Mouse (Mus musculus) mouse embryonic stem cell (cell line): ENCODE data around the gene Olfr713.

Experiments used
- in situ Hi-C, 2 experiments: fragments of 300-500 bp; cut with MboI; formaldehyde crosslinking; loops; 1 replicate in 1 of 2; 3 replicates in 1 of 2; pipeline ENCODE4 v1.14.3; 2019 to 2020; ENCODE audit warnings: low sequenced_read_pairs in 2 of 2, low pct_unique_long_range_greater_than_20kb in 1 of 2, mixed read lengths in 1 of 2; ENCODE audit not compliant: unreplicated experiment in 1 of 2

The Olfr713 gene

DNA sequence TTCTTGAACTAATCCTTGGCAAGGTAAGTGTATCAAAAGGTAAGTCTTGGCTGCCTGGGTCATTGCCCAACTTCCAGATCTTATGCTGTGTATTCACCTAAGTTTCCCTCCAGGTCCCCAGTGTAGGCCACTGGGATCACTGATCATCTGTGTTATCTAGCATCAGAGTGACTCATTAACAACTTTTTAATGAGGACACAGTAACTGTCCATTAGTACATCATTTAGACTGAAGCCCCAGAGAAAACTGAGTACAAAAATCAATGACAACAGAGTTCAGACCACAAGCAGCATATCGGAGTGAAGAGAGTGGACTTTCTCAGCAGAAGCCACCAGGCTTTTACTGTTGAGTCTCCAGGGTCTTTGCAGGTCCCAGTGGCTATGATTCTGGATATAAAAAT, at the start of gene Olfr713:
Olfr713 (plus strand) TSS at position 301 of the 400 bp plus-strand sequence.
- in situ Hi-C loops = no loop called here

DNA sequence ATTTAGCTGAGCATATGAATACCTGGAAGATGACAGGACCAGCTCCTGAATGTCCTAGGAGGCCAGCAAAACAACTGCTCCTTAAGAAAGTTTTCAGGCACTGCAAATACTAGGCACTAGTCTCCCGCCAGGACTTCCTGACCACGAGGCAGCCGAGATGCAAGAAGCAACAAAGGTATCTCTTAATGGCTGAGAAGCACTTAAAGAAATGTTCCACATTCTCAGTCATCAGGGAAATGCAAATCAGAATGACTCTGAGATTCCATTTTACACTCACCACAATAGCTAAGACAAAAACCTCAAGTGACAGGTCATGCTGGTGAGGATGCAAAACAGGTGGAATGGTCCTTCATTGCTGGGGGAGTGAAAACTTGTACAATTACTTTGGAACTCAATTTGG, 45.7 kb upstream of the Olfr713 start:
- in situ Hi-C loops = no loop called here

DNA sequence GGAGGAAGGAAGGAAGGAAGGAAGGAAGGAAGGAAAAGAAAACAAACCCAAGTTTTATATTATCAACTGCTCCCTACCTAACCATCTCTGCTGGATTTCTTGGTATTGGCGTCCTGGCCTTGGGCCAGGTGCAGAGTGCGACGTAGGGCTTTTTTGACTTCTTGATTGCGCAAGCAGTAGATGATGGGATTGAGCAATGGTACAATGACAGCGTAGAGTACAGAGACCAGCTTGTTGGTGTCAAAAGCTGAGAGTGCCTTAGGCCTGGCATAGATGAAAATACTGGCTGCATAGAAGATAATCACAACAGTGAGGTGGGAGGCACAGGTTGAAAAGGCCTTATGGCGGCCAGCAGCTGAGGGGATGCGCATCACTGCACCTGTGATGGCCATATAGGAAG, 30.2 kb upstream of the Olfr713 start:
- in situ Hi-C loops = no loop called here

DNA sequence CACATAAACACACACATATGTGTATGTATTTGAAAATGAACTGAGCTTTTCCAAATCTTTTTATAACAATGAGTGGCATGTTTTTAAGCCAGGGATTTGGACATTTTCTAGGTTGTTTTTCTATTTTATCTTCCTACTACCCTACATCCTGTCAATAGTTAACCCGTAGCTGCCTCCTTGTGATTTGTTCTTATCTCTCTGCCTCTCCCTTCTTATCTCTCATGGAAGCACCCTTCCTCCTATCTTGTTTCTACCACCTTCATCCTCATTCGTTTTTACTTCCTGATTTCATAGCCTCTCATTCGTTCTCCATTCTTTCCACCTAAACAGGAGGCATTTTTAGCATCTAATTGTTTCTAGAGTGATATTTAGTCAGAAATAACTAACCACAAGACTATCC, 26.8 kb upstream of the Olfr713 start:
- in situ Hi-C loops = no loop called here

DNA sequence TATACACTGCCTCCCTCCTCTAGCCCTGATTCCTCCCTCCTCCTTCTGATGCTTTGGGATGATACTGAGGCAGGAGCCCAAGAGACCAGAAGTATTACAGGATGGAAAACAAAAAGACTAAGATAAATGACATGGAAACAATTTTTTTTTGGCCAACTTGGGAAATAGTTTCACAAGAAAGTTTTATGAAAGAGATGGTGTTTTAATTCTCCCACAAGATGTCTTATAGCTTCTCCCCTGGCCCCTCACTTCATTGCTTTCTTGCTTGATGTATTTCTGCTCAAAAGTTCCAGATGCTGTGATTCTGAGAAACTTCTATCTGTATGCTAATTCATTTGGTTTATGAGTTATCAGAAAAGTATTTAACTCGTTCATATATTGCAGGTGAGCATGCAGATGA, 25.0 kb upstream of the Olfr713 start, which contains the start of gene Olfr2:
Olfr2 (minus strand) TSS at position 101 of the 400 bp plus-strand sequence.
- in situ Hi-C loops = no loop called here

DNA sequence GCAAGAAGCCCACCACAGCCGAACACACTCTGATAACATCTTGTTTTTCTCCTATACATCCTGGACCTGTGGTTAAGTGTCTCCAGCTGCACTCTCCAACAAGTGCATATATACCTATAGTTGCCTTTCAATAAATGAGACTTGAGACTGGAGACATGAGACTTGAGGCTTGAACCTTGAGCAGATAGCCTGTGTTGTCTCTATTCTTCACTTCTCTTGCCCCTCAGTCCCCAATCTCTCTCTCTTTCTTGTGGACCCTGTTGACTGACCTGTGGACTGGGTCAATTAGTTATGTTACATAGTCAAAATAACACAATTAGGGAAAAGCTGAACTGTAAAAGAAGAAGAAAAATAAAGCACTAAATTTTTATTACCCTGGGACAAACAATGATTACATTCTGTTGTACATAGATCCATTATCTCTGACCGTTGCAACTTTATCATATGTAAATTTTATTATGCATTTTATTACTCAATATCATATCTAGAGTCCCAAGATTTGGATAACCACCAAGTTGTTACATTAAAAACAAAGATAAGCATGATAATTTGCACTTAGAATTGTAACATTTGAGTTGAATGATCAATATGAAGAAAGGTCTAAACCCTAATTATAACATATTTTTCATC, 9.1 kb downstream of the Olfr713 start:
- in situ Hi-C loops = no loop called here

DNA sequence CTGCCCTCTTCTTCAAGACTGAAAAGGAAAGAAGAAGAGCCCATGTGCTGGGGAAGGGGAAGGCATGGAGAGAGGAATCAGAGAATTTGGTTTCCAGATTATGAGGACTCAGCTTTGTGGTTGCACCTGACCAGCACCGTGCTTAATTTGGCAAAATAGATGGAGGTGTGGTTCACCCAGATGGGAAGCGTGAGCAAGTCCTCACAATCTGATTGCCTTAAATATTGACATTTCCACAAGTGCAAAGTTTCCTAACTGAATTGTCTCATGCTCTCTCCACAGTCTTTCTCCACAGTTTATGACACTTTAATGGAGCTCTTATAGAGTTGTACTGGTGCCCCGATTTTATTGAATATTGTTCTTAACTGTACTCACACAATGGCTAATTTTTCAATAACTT, 12.2 kb downstream of the Olfr713 start:
- in situ Hi-C loops = no loop called here

DNA sequence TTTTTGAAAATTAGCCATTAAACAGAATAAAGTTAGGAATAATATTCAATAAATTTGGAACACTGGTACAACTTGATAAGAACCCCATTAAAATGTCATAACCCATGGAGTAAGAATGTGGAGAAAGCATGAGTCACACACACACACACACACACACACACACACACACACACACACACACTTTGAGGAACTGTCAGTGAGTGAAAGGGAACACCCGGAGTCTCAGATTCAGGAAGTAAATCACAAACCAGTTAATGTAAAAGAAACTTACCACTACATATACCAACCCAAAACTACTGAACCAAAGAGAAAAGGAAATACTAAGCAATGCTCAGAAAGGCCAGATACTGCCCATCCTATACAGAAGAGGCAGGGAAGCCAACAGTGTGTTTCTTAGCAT, 13.4 kb downstream of the Olfr713 start:
- in situ Hi-C loops = no loop called here

DNA sequence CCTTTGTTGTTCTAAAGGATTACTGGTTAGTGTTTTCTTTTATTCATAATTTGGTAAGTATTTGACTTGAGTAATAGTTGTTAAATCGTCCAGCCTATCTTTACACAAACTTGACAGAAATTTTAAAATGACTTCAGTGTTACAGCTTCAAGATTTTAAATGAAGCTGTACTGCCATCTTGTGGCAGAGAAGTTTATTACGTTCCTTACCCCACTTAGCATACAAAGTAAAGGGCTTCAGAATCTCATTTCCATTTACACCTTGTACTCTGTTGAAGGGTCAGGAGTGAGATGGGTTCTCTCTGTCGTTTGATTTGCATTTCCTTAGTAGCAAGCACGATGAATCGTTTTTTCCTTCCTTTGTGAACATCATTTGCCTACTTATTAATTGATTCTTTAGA, 14.9 kb downstream of the Olfr713 start:
- in situ Hi-C loops = no loop called here

DNA sequence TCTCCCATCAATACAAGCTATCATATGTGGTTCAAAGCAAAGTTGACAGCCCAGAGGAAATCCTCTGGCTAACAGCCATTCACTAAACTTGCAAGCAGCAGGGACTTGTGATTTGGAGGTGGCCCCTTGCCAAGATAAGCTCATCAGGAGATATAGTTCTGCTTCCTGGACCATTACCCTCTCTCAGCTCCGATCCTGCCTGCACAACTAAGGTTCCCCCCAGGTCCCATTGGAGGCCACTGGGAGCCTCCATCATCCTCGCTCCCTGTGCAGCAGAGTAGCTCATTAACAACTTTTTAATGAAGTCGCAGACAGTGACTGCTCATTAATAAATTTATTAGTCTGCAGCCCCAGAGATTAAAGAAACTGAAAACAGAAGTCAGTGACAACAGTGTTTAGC, 16.6 kb downstream of the Olfr713 start:
- in situ Hi-C loops = no loop called here

DNA sequence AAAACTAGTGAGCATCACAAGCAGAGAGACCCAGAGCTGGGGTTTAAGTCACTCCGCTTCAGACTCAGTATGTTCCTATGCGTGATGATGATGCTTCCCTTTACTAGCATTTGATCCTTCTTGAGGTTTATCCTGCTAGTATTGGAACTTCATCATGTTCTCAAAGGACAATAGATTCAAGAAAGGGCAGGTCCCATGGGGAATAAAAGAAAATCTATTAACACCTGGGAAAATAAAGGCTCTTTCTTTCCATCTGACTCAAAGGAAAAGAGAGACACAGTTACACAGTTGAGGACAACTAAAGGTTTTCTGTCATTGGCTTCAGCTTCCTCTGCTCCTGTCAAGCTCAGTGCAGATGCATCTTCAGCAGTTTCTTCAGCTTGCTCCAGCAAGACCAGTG, 39.7 kb downstream of the Olfr713 start, which contains the start of gene Olfr714:
Olfr714 (plus strand) TSS at position 301 of the 400 bp plus-strand sequence.
- in situ Hi-C loops = no loop called here
